Mouse (Mus musculus) spleen, embryonic (tissue): ENCODE measurements around the gene Pkmyt1.

ENCODE experiments used
- CTCF ChIA-PET: fragments of 350-600 bp; sonication (Branson Sonifier 250); formaldehyde crosslinking; loops from one replicate; lab custom pipeline; 2022; lab: Charles Lee

The Pkmyt1 gene

GRCm38 (mm10) chr17:23725999-23726757 is at the start of gene Pkmyt1:
Gene Pkmyt1 (plus strand): TSS chr17:23726336.
- CTCF ChIA-PET: interaction anchor here (0.6 kb wide), 1 partner anchor 78 kb away, joined by 8 read pairs; no protein-coding TSS in a partner anchor

GRCm38 (mm10) chr17:23676473-23677031 is 49.6 kb upstream of the Pkmyt1 start:
- CTCF ChIA-PET: no interaction called here

GRCm38 (mm10) chr17:23677236-23677679 is 48.9 kb upstream of the Pkmyt1 start, which contains the start of gene Tnfrsf12a:
Gene Tnfrsf12a (minus strand): TSS chr17:23677468.
- CTCF ChIA-PET: no interaction called here

GRCm38 (mm10) chr17:23679127-23679835 is 46.9 kb upstream of the Pkmyt1 start, which contains the start of gene Cldn6:
Gene Cldn6 (plus strand): TSS chr17:23679249.
- CTCF ChIA-PET: no interaction called here

GRCm38 (mm10) chr17:23680336-23680735 is 45.8 kb upstream of the Pkmyt1 start:
- CTCF ChIA-PET: no interaction called here

GRCm38 (mm10) chr17:23681086-23681485 is 45.0 kb upstream of the Pkmyt1 start:
- CTCF ChIA-PET: no interaction called here

- CTCF ChIA-PET: interaction anchor here (1.1 kb wide), 1 partner anchor 22 kb away, joined by 4 read pairs; no protein-coding TSS in a partner anchor
Observed at GRCm38 (mm10) chr17:23682092-23682491, 44.0 kb upstream of the Pkmyt1 start.

- CTCF ChIA-PET: interaction anchor here (1.1 kb wide), 1 partner anchor 22 kb away, joined by 4 read pairs; no protein-coding TSS in a partner anchor
Observed at GRCm38 (mm10) chr17:23682530-23682929, 43.6 kb upstream of the Pkmyt1 start.

GRCm38 (mm10) chr17:23683226-23683625 is 42.9 kb upstream of the Pkmyt1 start:
- CTCF ChIA-PET: no interaction called here

GRCm38 (mm10) chr17:23683856-23684672 is 42.1 kb upstream of the Pkmyt1 start, which contains the start of gene Cldn9:
Gene Cldn9 (minus strand): TSS chr17:23684026.
- CTCF ChIA-PET: no interaction called here

GRCm38 (mm10) chr17:23694491-23694890 is 31.6 kb upstream of the Pkmyt1 start:
- CTCF ChIA-PET: no interaction called here

- CTCF ChIA-PET: no interaction called here
Observed at GRCm38 (mm10) chr17:23695801-23696200, 30.3 kb upstream of the Pkmyt1 start.

- CTCF ChIA-PET: interaction anchor here (0.5 to 1.2 kb wide), 3 partner anchors 38 to 266 kb away, joined by 3 to 5 read pairs (median 3); partner anchors contain the start of gene Bicdl2
Observed at GRCm38 (mm10) chr17:23699131-23700077, 26.7 kb upstream of the Pkmyt1 start.

GRCm38 (mm10) chr17:23700079-23700478 is 26.1 kb upstream of the Pkmyt1 start:
- CTCF ChIA-PET: interaction anchor here (1.2 kb wide), 1 partner anchor 39 kb away, joined by 5 read pairs; the partner anchor contains the start of gene Bicdl2

GRCm38 (mm10) chr17:23703301-23703700 is 22.8 kb upstream of the Pkmyt1 start:
- CTCF ChIA-PET: no interaction called here

GRCm38 (mm10) chr17:23704741-23705140 is 21.4 kb upstream of the Pkmyt1 start:
- CTCF ChIA-PET: interaction anchor here (1.1 kb wide), 1 partner anchor 22 kb away, joined by 4 read pairs; no protein-coding TSS in a partner anchor

- CTCF ChIA-PET: interaction anchor here (0.5 kb wide), 2 partner anchors 33 to 61 kb away, joined by 4 to 7 read pairs; no protein-coding TSS in a partner anchor
Observed at GRCm38 (mm10) chr17:23705525-23706104, 20.5 kb upstream of the Pkmyt1 start.

GRCm38 (mm10) chr17:23706212-23706611 is 19.9 kb upstream of the Pkmyt1 start:
- CTCF ChIA-PET: interaction anchor here (0.5 to 0.6 kb wide), 2 partner anchors 48 to 62 kb away, joined by 4 read pairs; no protein-coding TSS in a partner anchor

GRCm38 (mm10) chr17:23717003-23717402 is 9.1 kb upstream of the Pkmyt1 start:
- CTCF ChIA-PET: no interaction called here
